Mouse (Mus musculus): ENCODE measurements around the gene Frs3. TPM values are rescaled to one million over a fixed set of nuclear protein-coding genes. Genes with fewer than 3 reads are reported as not detected.
A peak's percentile ranks its signal among the peaks of the same experiment; 100 is the strongest.
"Not testable (repeated sequence)": the region's sequence is repeated elsewhere in the genome, so short reads cannot be mapped to it uniquely, and the experiment has no call there.

The Frs3 gene
- 32.3 and 33.2 TPM in 2 replicates for polyA plus RNA-seq (2014; fragmentation: Nextera tagmentation; extraction: Ambion mirVana)

DNA sequence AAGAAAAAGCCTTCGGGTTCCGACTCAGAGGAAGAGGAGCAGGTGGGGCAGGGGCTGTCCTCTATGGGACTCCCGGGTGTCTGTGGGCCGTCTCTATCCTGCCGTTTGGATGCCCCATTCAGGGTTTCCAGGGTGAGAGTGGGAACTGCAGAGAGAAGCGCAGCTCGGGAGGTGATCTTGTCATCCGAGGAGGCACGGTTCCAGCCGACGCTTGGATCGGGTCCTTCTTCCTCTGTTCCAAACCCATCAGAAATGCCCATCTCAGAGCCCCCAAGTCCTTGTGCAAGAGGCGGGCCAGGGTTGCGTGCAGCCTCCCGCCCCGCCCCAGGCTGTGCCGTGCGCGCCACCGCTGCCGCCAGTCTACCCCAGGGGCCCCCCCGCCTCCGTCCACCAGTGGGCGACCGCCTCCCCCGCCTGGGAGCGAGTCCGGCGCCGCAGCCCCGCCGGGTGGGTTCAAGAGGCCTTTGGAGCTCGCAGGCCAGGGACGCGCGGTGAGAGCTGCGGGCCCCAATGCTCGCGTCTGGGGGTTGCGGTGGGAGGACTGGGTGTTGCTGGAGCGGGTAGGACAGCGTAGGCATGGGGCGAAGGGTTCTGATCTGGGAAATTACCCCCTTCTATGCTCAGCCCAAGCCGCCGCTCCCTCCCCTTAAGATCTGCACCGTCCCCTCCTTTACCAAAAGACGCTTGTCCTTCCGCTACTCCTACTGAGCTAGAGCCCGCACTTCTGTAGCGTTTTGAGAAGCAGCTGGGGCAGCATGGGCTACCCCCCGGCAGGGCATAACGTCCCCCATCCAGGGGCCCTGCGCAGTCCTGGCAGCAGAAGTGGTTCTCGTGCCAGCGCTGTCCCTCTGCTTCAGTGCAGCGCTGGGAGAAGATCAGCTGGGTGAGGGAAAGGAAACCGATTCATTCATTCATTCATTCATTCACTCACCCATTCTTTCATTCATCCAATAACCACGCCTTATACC, at the start of gene Frs3:
TSS of gene Frs3 (plus strand) at position 423 of the 968 bp plus-strand sequence.
- Histone ChIP-seq H3K27ac (replicated peaks; ENCODE audit: low read depth, low read length) (peak within 1 kb of the TSS; percentile 86), H3K27me3 (ENCODE audit: control insufficient read depth, insufficient read depth, low read length) (no peaks in the 10 kb centered on the region), H3K9ac (replicated peaks; ENCODE audit: low read length) (peak within 1 kb of the TSS; percentile 83), H3K36me3 (ENCODE audit: control insufficient read depth, insufficient read depth, low read length) (peaks cover 26% of the 10 kb centered on the region), H3K4me1 (ENCODE audit: control insufficient read depth, insufficient read depth, low read length) (peaks cover 15% of the 10 kb centered on the region), H3K4me3 (replicated peaks; ENCODE audit: low read depth, low read length) (peak within 1 kb of the TSS; percentile 63), H3K9me3 (ENCODE audit: control insufficient read depth, low read length) (no peaks in the 10 kb centered on the region), H3K4me2 (ENCODE audit: low read length) (peak within 1 kb of the TSS; percentile 84)
- ATAC-seq (ENCODE audit: low FRiP score, low TSS enrichment) (peak; percentile 72), DNase-seq (peak; percentile 83)
- WGBS, result 2% methylated on average over 58 of the region's 58 CpGs

DNA sequence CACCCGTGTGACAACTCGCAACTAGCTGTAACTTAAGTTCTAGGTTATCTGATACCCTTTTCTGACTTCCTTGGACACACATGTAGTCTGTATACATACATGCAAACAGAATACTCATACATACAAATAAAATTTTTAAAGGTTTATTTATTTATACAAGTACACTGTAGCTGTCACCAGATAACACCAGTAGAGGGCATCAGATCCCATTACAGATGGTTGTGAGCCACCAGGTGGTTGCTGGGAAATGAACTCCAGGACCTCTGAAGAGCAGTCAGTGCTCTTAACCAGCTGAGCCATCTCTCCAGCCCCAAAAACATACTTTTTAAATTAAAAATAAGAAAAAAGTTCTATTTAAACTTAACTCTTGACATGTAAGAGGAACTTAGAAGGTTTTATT, 45.8 kb upstream of the Frs3 start:
- Histone ChIP-seq H3K36me3 (ENCODE audit: control insufficient read depth, insufficient read depth, low read length) (no peaks in the 10 kb centered on the region), H3K4me3 (replicated peaks; ENCODE audit: low read depth, low read length) (no peak overlapping the region), H3K9me3 (ENCODE audit: control insufficient read depth, low read length) (no peaks in the 10 kb centered on the region), H3K4me2 (ENCODE audit: low read length) (no peak overlapping the region), H3K27me3 (ENCODE audit: control insufficient read depth, insufficient read depth, low read length) (no peaks in the 10 kb centered on the region), H3K9ac (replicated peaks; ENCODE audit: low read length) (no peak overlapping the region), H3K27ac (replicated peaks; ENCODE audit: low read depth, low read length) (no peak overlapping the region), H3K4me1 (ENCODE audit: control insufficient read depth, insufficient read depth, low read length) (no peaks in the 10 kb centered on the region)
- no peak for DNase-seq
- no peak for ATAC-seq (ENCODE audit: low FRiP score, low TSS enrichment)
- 83% methylated on average over 2 of the region's 2 CpGs for WGBS

GRCm38 (mm10) chr17:47646683-47647082, 42.1 kb upstream of the Frs3 start:
- no peak for ATAC-seq (ENCODE audit: low FRiP score, low TSS enrichment)
- Histone ChIP-seq H3K36me3 (ENCODE audit: control insufficient read depth, insufficient read depth, low read length) (peaks cover 11% of the 10 kb centered on the region; the same call in 1 of the 2 replicates), H3K27me3 (ENCODE audit: control insufficient read depth, insufficient read depth, low read length) (no peaks in the 10 kb centered on the region), H3K4me1 (ENCODE audit: control insufficient read depth, insufficient read depth, low read length) (no peaks in the 10 kb centered on the region), H3K4me2 (ENCODE audit: low read length) (no peak overlapping the region), H3K4me3 (replicated peaks; ENCODE audit: low read depth, low read length) (no peak overlapping the region), H3K9ac (replicated peaks; ENCODE audit: low read length) (no peak overlapping the region), H3K27ac (replicated peaks; ENCODE audit: low read depth, low read length) (no peak overlapping the region), H3K9me3 (ENCODE audit: control insufficient read depth, low read length) (no peaks in the 10 kb centered on the region)
- DNase-seq, result peak; percentile 65
- WGBS, result 72% methylated on average over 1 of the region's 1 CpGs

DNA sequence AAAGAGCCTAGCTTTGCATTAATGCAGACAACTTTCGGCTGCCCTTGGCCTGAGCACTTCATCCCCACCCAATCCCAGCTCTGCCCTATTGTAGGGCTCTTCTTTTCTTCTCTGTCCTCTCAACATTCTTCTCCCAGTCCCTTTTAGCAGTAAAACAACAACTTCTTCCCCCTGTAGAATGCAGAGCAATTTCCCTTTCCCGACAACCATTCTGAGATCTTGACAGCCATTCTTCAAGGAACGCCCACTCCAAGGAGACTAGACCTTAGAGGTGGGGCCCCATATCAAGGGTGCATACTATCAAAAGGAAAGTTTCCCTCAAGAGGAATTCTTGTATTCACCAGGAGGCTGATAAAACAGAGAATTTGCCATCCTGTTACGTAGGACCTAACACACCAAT, 39.9 kb upstream of the Frs3 start:
- Histone ChIP-seq H3K4me3 (replicated peaks; ENCODE audit: low read depth, low read length) (no peak overlapping the region), H3K27ac (replicated peaks; ENCODE audit: low read depth, low read length) (no peak overlapping the region), H3K4me2 (ENCODE audit: low read length) (no peak overlapping the region), H3K27me3 (ENCODE audit: control insufficient read depth, insufficient read depth, low read length) (no peaks in the 10 kb centered on the region), H3K9me3 (ENCODE audit: control insufficient read depth, low read length) (no peaks in the 10 kb centered on the region), H3K36me3 (ENCODE audit: control insufficient read depth, insufficient read depth, low read length) (peaks cover 18% of the 10 kb centered on the region; the same call in 1 of the 2 replicates), H3K4me1 (ENCODE audit: control insufficient read depth, insufficient read depth, low read length) (no peaks in the 10 kb centered on the region), H3K9ac (replicated peaks; ENCODE audit: low read length) (no peak overlapping the region)
- DNase-seq, result no peak
- ATAC-seq (ENCODE audit: low FRiP score, low TSS enrichment), result no peak
- 33% methylated on average over 4 of the region's 4 CpGs for WGBS

DNA sequence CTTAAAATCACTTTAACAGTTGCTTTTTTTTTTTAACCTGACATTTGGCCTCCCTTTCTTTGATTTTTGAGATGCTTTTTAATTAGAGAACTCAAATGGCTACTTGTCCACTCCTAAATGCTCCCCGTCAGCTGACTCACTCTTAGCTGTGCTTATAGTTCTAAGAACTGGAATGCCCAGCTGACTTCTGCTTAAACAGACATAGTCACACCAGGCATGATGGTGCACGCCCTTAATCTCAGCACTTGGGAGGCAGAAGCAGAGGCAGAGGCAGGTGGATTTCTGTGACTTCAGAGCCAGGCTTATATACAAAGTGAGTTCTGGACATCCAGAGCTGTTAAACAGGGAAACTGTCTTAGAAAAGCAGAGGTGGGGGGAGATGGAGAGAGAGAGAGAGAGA, 36.9 kb upstream of the Frs3 start:
- Histone ChIP-seq H3K9me3 (ENCODE audit: control insufficient read depth, low read length) (no peaks in the 10 kb centered on the region), H3K36me3 (ENCODE audit: control insufficient read depth, insufficient read depth, low read length) (peaks cover 26% of the 10 kb centered on the region; the same call in 1 of the 2 replicates), H3K9ac (replicated peaks; ENCODE audit: low read length) (no peak overlapping the region), H3K4me3 (replicated peaks; ENCODE audit: low read depth, low read length) (no peak overlapping the region), H3K27ac (replicated peaks; ENCODE audit: low read depth, low read length) (no peak overlapping the region), H3K4me2 (ENCODE audit: low read length) (no peak overlapping the region), H3K27me3 (ENCODE audit: control insufficient read depth, insufficient read depth, low read length) (no peaks in the 10 kb centered on the region), H3K4me1 (ENCODE audit: control insufficient read depth, insufficient read depth, low read length) (no peaks in the 10 kb centered on the region)
- DNase-seq (no peak), ATAC-seq (ENCODE audit: low FRiP score, low TSS enrichment) (no peak)
- 62% methylated on average over 2 of the region's 2 CpGs for WGBS

DNA sequence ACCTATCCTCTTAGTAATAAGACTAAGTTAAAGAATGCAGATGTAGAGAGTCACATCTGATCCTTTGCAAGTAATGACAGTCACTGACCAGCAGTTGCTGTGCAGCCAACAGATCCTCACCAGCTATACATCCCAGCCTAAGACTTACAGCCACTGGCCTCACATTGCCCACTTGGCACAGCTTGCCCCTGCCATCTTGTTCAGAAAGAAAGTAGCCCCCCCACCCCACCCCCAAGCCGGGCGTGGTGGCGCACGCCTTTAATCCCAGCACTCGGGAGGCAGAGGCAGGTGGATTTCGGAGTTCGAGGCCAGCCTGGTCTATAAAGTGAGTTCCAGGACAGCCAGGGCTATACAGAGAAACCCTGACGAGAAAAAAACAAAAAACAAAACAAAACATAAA, 34.5 kb upstream of the Frs3 start:
- ATAC-seq (ENCODE audit: low FRiP score, low TSS enrichment); H3K9ac ChIP-seq (replicated peaks; ENCODE audit: low read length); DNase-seq; H3K4me2 ChIP-seq (ENCODE audit: low read length); H3K4me3 ChIP-seq (replicated peaks; ENCODE audit: low read depth, low read length); H3K27ac ChIP-seq (replicated peaks; ENCODE audit: low read depth, low read length); H3K4me1 ChIP-seq (ENCODE audit: control insufficient read depth, insufficient read depth, low read length); H3K9me3 ChIP-seq (ENCODE audit: control insufficient read depth, low read length); H3K27me3 ChIP-seq (ENCODE audit: control insufficient read depth, insufficient read depth, low read length): not testable (repeated sequence)
- peaks cover 28% of the 10 kb centered on the region for H3K36me3 ChIP-seq (ENCODE audit: control insufficient read depth, insufficient read depth, low read length)
- WGBS, result 96% methylated on average over 8 of the region's 8 CpGs

DNA sequence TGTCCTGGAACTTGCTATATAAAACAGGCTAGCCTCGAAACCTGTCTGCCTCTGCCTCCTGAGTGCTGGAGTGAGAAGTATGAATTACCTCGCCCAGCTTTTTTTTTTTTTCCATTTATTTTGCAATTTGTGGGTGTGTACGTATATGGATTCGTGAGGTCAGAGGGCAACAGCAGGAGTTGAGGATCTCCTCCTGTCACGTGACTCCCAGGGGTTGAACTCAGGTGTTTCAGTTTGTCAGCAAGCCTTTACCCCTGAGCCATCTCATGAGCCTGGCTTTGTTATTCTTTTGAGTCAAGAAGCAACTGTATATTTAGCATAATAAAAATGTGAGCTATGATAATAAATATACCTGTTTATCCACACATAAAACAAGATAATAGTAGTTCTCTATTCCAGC, 33.1 kb upstream of the Frs3 start:
- no peaks in the 10 kb centered on the region for H3K9me3 ChIP-seq (ENCODE audit: control insufficient read depth, low read length)
- no peak overlapping the region for H3K4me2 ChIP-seq (ENCODE audit: low read length)
- DNase-seq (no peak), ATAC-seq (ENCODE audit: low FRiP score, low TSS enrichment) (no peak)
- H3K9ac ChIP-seq (replicated peaks; ENCODE audit: low read length), result no peak overlapping the region
- WGBS, result 91% methylated on average over 5 of the region's 5 CpGs
- H3K4me3 ChIP-seq (replicated peaks; ENCODE audit: low read depth, low read length), result no peak overlapping the region
- H3K36me3 ChIP-seq (ENCODE audit: control insufficient read depth, insufficient read depth, low read length), result peaks cover 27% of the 10 kb centered on the region; the same call in 1 of the 2 replicates
- H3K27ac ChIP-seq (replicated peaks; ENCODE audit: low read depth, low read length), result no peak overlapping the region
- H3K27me3 ChIP-seq (ENCODE audit: control insufficient read depth, insufficient read depth, low read length), result no peaks in the 10 kb centered on the region
- no peaks in the 10 kb centered on the region for H3K4me1 ChIP-seq (ENCODE audit: control insufficient read depth, insufficient read depth, low read length)

- Histone ChIP-seq H3K4me3 (replicated peaks; ENCODE audit: low read depth, low read length) (no peak overlapping the region), H3K9ac (replicated peaks; ENCODE audit: low read length) (no peak overlapping the region), H3K27me3 (ENCODE audit: control insufficient read depth, insufficient read depth, low read length) (no peaks in the 10 kb centered on the region), H3K4me2 (ENCODE audit: low read length) (no peak overlapping the region), H3K4me1 (ENCODE audit: control insufficient read depth, insufficient read depth, low read length) (no peaks in the 10 kb centered on the region), H3K36me3 (ENCODE audit: control insufficient read depth, insufficient read depth, low read length) (peaks cover 25% of the 10 kb centered on the region; the same call in 1 of the 2 replicates), H3K9me3 (ENCODE audit: control insufficient read depth, low read length) (no peaks in the 10 kb centered on the region), H3K27ac (replicated peaks; ENCODE audit: low read depth, low read length) (no peak overlapping the region)
- WGBS, result 91% methylated on average over 4 of the region's 4 CpGs
- DNase-seq (no peak), ATAC-seq (ENCODE audit: low FRiP score, low TSS enrichment) (no peak)
These were observed 30.9 kb upstream of the Frs3 start for GRCm38 (mm10) chr17:47657901-47658300.

Data from midbrain, embryonic 14.5 days (tissue).